Mouse (Mus musculus) heart, embryonic 12.5 days (tissue): ENCODE results near the gene Opcml. TPM values are rescaled to one million over a fixed set of nuclear protein-coding genes. Genes with fewer than 3 reads are reported as not detected.

Experiments used
- ATAC-seq: fragments of 200-750 bp; cut with Nextera tagmentation; 2 replicates; pipeline ENCODE4 v1.8.0; 2017; ENCODE audit warnings: moderate TSS enrichment, moderate library complexity; ENCODE audit not compliant: insufficient number of reproducible peaks, low FRiP score
- H3K27ac ChIP-seq: fragments of 300-500 bp; sonication (generic); 2 replicates; pipeline ENCODE4 v1.5.1; 2016; ENCODE audit warnings: mild to moderate bottlenecking, moderate library complexity; ENCODE audit not compliant: poor library complexity, severe bottlenecking
- H3K27me3 ChIP-seq: fragments of 300-500 bp; sonication (generic); replicated peaks from 2 replicates; pipeline ENCODE4 v1.6.1; 2016; ENCODE audit warnings: mild to moderate bottlenecking, moderate library complexity
- H3K36me3 ChIP-seq: fragments of 300-500 bp; sonication (generic); 2 replicates; pipeline ENCODE4 v1.6.1; 2016; ENCODE audit warnings: mild to moderate bottlenecking, moderate library complexity
- H3K4me1 ChIP-seq: fragments of 300-500 bp; sonication (generic); replicated peaks from 2 replicates; pipeline ENCODE4 v1.6.1; 2016; ENCODE audit warnings: mild to moderate bottlenecking
- H3K4me2 ChIP-seq: fragments of 300-500 bp; sonication (generic); 2 replicates; pipeline ENCODE4 v1.6.1; 2016; ENCODE audit warnings: mild to moderate bottlenecking, moderate library complexity
- H3K4me3 ChIP-seq: fragments of 300-500 bp; sonication (generic); 2 replicates; pipeline ENCODE4 v1.5.1; 2016; ENCODE audit warnings: mild to moderate bottlenecking
- H3K9ac ChIP-seq: fragments of 300-500 bp; sonication (generic); 2 replicates; pipeline ENCODE4 v1.6.1; 2016; ENCODE audit warnings: mild to moderate bottlenecking, moderate library complexity
- H3K9me3 ChIP-seq: fragments of 300-500 bp; sonication (generic); replicated peaks from 2 replicates; pipeline ENCODE4 v1.6.1; 2016; ENCODE audit warnings: mild to moderate bottlenecking, moderate library complexity
- WGBS: fragments of 180-500 bp; shearing (Covaris S2); methylation state at CpG from one replicate; pipeline ENCODE4 v1.1.7; 2016; 5-methylcytosine and 5-hydroxymethylcytosine counted together
- polyA plus RNA-seq: library from polyadenylated mRNA; unstranded; fragments of >200 nt; fragmentation: Nextera tagmentation; extraction: Ambion mirVana; gene quantifications from 2 replicates; pipeline ENCODE4 v1.2.1, GENCODE M21; 2016

Gene Opcml
- polyA plus RNA-seq, 1 experiment from 2014 or later: 1.4 TPM

DNA sequence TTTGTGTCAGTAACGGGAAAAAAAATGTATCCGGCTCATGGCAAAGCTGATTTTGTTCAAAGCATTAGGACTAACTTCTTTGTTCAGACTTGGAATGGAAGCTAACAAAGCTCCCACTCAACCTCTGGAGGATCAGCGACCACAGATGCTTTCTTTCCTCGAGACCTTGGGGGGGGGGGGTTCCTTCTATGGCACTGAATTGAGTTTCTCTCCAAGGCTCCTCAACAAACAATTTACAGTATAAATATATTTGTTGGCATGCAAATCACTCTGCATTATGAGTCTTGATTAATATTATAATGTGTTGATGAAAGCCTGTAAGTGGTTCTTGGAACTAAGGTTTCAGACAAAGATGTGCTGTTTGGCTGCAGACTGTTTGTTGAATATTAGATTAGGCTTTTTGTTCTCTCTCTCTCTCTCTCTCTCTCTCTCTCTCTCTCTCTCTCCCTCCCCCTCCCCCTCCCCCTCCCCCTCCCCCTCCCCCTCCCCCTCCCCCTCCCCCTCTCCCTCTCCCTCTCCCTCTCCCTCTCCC is 797.3 kb downstream of the Opcml start:
- 90% methylated on average over 4 of the region's 4 CpGs for WGBS
- H3K27ac ChIP-seq: no peak overlapping the region
- no peaks in the 10 kb centered on the region for H3K36me3 ChIP-seq
- H3K9me3 ChIP-seq: no peaks in the 10 kb centered on the region
- H3K4me3 ChIP-seq: no peak overlapping the region
- H3K4me2 ChIP-seq: no peak overlapping the region
- no peak for ATAC-seq
- no peaks in the 10 kb centered on the region for H3K4me1 ChIP-seq
- H3K9ac ChIP-seq: no peak overlapping the region
- no peaks in the 10 kb centered on the region for H3K27me3 ChIP-seq

DNA sequence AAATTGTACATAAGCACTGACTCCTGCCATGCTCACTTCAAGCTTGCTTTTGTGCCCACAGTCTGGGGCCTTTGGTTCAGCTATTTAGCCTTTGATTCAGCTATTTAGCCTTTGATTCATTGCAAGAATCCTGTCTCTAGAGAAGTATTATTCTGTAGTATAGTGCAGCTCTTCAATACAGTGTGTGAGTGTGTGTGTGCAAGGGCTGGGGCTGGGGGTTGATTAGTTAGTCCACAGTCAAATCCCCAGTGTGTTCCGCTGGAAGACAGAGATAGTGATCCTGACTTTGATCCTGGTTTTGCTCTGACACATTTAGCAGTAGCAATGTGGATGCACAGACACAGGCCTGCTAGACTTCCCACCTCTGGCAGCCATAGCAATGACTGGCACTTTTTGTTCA is 797.9 kb downstream of the Opcml start:
- Histone ChIP-seq H3K4me1 (no peaks in the 10 kb centered on the region), H3K4me2 (no peak overlapping the region), H3K9ac (no peak overlapping the region), H3K27me3 (no peaks in the 10 kb centered on the region), H3K9me3 (no peaks in the 10 kb centered on the region), H3K27ac (no peak overlapping the region), H3K4me3 (no peak overlapping the region), H3K36me3 (no peaks in the 10 kb centered on the region)
- no peak for ATAC-seq
- 43% methylated on average over 1 of the region's 1 CpGs for WGBS

DNA sequence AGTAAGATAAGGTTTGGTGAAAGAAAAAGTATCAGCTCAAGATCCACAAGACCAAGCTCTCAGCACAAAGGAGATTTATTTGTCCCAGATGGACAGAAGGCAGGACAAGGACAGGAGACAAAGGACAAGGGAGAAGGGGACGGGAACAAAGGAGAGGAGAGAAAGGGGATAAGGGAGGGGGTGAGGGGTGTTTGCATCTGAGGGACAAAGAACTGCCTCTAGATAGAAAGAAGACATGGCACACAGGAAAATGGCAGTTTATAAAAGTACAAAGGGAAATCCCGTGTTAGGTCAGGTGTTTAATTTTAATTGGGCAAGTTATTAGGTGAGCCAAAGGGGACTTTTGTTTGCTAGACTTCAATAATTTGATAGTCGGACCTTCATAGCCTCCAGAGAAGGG is 801.6 kb downstream of the Opcml start:
- no peak overlapping the region for H3K4me3 ChIP-seq
- no peak overlapping the region for H3K4me2 ChIP-seq
- no peaks in the 10 kb centered on the region for H3K4me1 ChIP-seq
- H3K27me3 ChIP-seq: no peaks in the 10 kb centered on the region
- H3K9ac ChIP-seq: no peak overlapping the region
- ATAC-seq: no peak
- 59% methylated on average over 3 of the region's 3 CpGs for WGBS
- no peak overlapping the region for H3K27ac ChIP-seq
- H3K36me3 ChIP-seq: no peaks in the 10 kb centered on the region
- H3K9me3 ChIP-seq: no peaks in the 10 kb centered on the region

DNA sequence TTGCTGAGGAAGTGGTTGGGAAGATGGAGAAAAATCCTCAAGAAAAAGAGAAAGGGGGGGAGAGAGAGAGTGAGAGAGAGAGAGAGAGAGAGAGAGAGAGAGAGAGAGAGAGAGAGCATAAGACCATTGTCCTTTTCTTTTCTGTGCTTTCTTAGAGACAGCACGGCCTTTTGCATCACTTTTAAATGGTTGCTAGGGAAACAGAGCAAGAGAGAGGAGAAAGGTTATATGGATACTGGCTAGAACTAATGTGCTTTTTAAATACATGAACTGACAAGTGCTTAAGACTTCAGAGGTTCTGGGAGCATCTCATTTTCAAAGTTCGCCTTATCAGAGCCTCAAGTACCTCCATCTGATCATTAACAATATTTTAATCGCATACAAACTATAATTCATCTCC is 804.5 kb downstream of the Opcml start:
- no peak overlapping the region for H3K27ac ChIP-seq
- H3K27me3 ChIP-seq: no peaks in the 10 kb centered on the region
- 76% methylated on average over 3 of the region's 3 CpGs for WGBS
- no peaks in the 10 kb centered on the region for H3K4me1 ChIP-seq
- H3K4me3 ChIP-seq: no peak overlapping the region
- ATAC-seq: no peak
- no peaks in the 10 kb centered on the region for H3K9me3 ChIP-seq
- no peak overlapping the region for H3K4me2 ChIP-seq
- H3K36me3 ChIP-seq: no peaks in the 10 kb centered on the region
- H3K9ac ChIP-seq: no peak overlapping the region

DNA sequence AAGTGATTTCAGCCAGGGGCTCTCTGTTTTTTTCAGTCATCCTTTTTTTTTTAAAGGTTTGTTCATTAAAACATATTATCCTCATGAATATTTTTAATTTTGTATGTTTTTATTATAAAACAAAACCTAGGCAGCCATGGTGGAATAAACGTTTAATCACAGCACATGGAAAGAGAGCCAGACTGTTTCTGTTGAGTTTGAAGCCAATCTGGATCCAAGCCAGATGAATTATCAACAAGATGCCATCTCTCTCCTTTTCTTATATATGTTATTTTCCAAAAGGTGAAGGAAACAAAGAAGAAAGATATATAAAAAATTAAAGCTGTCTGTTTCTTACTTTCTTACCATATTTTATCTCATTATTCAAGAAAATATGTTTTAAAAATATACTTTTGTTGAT is 815.0 kb downstream of the Opcml start:
- no peaks in the 10 kb centered on the region for H3K9me3 ChIP-seq
- no peak for ATAC-seq
- H3K27me3 ChIP-seq: no peaks in the 10 kb centered on the region
- H3K9ac ChIP-seq: no peak overlapping the region
- no peak overlapping the region for H3K4me3 ChIP-seq
- no peak overlapping the region for H3K4me2 ChIP-seq
- no peak overlapping the region for H3K27ac ChIP-seq
- no peaks in the 10 kb centered on the region for H3K36me3 ChIP-seq
- 49% methylated on average over 1 of the region's 1 CpGs for WGBS
- no peaks in the 10 kb centered on the region for H3K4me1 ChIP-seq

DNA sequence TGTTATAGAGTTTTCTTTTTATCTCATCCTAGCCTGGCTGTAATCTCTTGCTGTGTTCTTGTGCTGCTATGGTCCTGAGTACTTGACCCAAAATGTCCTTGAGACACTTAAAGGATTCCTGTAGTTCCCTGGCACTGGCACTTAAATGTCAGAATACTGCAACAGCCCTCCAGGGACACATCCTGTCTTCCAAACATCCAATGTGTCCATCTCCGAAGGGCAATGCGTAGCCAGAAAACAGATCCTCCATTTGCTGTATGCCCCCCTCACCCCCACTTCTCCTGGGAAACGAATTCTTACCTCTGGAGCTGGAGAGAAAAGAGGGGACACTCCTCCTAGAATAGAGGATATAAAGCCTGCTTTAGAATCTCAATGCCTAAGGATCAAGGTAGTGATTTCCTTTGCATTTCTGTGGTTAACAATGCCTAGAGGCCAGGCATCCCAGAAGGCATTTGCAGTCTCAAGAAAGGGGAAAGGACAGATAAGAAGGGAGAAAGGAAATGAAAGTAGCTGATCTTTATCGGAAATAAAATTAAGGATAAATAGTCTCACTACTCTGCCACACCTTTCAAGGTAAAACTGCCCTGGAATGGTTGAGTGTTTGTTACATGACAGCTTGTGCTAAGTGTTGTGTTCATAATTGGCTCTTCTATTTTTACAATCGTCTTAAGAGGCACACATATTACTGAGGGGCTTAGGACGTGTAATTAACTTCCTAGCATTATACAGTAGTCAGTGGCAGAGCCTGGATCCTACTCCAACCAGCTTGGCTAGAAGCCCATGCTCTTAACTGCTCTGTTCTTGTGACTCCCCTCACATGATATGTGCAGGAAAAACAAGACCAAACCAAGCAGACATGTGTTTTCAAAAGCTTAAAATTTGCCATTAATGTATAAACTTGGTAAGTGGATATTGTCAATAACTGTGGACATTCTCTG is 823.4 kb downstream of the Opcml start:
- H3K9ac ChIP-seq: no peak overlapping the region
- no peaks in the 10 kb centered on the region for H3K36me3 ChIP-seq
- no peak overlapping the region for H3K4me3 ChIP-seq
- no peak for ATAC-seq
- WGBS: 44% methylated on average over 6 of the region's 6 CpGs
- no peaks in the 10 kb centered on the region for H3K9me3 ChIP-seq
- no peak overlapping the region for H3K4me2 ChIP-seq
- H3K27ac ChIP-seq: no peak overlapping the region
- H3K27me3 ChIP-seq: no peaks in the 10 kb centered on the region
- H3K4me1 ChIP-seq: peaks cover 10% of the 10 kb centered on the region

DNA sequence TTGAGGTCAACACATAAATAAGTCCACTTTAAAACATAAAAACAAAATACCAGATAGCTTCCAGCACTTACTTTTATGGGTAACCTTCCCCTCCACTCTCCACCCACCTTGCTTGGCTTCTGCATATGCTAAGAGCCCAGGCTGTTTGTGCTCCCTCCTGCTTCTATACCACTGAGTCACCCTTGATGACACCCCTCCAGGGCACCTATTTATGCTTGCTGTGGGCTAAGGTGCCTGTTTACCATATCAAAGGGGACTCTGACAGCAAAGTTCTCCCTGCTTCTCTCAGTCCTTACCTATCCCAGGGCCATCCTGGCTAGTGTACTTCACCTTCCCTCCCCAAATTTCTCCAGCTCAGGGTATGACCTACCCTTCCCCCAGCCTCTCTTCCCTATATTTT is 824.9 kb downstream of the Opcml start:
- no peaks in the 10 kb centered on the region for H3K9me3 ChIP-seq

DNA sequence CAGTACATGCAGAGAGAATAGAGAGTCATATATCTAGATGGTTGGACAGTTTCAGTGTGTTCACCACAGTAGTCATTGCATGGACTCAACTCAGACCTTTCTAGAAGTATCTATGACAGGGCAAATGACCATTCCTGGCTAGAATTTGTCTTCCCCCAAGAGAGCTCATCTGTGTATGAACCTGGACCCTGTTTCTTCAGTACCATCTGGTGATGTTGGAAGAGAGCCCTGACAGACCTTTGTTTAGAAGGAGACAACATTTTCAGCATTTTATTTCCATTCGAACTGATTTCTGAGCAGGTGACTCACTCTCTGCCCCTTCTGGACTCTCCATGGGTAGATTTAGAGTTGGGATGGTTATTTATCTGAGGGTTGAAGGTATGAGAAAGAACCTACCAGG is 827.1 kb downstream of the Opcml start:
- no peak for ATAC-seq
- 74% methylated on average over 1 of the region's 1 CpGs for WGBS
- Histone ChIP-seq H3K9me3 (no peaks in the 10 kb centered on the region), H3K4me2 (no peak overlapping the region), H3K4me3 (no peak overlapping the region), H3K36me3 (no peaks in the 10 kb centered on the region), H3K4me1 (peaks cover 10% of the 10 kb centered on the region), H3K27ac (no peak overlapping the region), H3K9ac (no peak overlapping the region), H3K27me3 (no peaks in the 10 kb centered on the region)

More for the DNA sequence above, 824.9 kb downstream of the Opcml start:
- H3K4me1 ChIP-seq: peaks cover 10% of the 10 kb centered on the region
- H3K4me3 ChIP-seq: no peak overlapping the region
- no peaks in the 10 kb centered on the region for H3K36me3 ChIP-seq
- H3K4me2 ChIP-seq: no peak overlapping the region
- H3K9ac ChIP-seq: no peak overlapping the region
- ATAC-seq: no peak
- no peaks in the 10 kb centered on the region for H3K27me3 ChIP-seq
- no peak overlapping the region for H3K27ac ChIP-seq

DNA sequence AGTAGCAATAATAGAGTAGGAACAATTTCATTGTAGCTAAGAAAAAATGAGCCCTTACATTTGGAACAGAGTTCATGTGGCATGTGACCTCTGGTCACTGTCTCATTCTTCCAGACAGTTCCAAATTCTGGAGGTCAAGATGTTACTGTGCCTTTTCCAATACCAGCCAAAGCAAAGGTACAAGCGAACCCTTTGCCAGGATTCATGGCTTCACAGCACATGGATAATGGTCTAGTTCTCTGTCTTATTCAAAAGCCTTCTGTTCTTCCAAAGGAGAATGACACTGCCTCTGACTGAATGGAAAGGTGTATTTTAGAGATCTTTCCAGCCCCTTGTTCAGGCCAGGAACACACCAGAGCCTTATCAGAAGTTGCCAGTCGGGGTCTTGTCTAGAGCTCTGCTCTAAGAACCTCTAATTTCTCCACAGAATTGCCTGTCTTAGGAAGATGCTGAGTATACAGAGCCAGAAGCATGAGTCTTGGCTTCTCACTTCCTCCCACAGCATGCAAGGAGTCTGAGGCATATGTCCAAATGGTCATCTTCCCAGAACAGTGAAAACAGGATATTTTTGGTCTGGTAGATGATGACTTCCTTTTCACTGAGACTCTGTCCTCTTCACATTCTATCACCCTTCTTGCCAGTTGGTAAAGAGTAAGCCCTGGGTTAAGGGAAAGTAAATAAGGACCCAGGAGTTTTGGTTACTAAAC is 827.8 kb downstream of the Opcml start:
- H3K9me3 ChIP-seq: no peaks in the 10 kb centered on the region
- peaks cover 8% of the 10 kb centered on the region for H3K4me1 ChIP-seq
- H3K4me2 ChIP-seq: no peak overlapping the region
- ATAC-seq: no peak
- no peaks in the 10 kb centered on the region for H3K36me3 ChIP-seq
- no peaks in the 10 kb centered on the region for H3K27me3 ChIP-seq
- WGBS: 60% methylated on average over 2 of the region's 2 CpGs
- H3K4me3 ChIP-seq: no peak overlapping the region
- H3K27ac ChIP-seq: no peak overlapping the region
- H3K9ac ChIP-seq: no peak overlapping the region

DNA sequence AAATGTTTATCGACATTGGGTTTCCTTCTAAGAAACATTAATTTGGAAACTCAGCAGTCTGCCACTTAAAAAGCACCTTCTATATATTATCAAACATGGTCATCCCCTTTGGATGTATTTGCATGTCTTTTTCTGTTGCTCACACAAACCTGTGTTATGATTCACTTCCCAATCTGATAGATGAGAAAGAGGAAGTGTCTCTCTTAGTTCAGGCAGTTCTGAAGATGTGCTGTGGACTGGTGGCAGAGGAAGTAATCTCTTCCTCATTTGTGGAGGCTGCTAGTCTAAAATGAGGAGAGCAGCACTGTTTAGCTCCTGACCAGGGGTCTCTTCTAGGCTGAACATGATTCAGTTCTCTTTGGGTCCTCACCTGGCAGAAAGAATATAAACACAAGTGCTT is 831.4 kb downstream of the Opcml start:
- no peak overlapping the region for H3K27ac ChIP-seq
- H3K4me2 ChIP-seq: no peak overlapping the region
- no peaks in the 10 kb centered on the region for H3K27me3 ChIP-seq
- no peaks in the 10 kb centered on the region for H3K36me3 ChIP-seq
- ATAC-seq: no peak
- no peak overlapping the region for H3K9ac ChIP-seq
- H3K9me3 ChIP-seq: no peaks in the 10 kb centered on the region
- WGBS: 83% methylated on average over 1 of the region's 1 CpGs
- H3K4me3 ChIP-seq: no peak overlapping the region
- no peaks in the 10 kb centered on the region for H3K4me1 ChIP-seq

DNA sequence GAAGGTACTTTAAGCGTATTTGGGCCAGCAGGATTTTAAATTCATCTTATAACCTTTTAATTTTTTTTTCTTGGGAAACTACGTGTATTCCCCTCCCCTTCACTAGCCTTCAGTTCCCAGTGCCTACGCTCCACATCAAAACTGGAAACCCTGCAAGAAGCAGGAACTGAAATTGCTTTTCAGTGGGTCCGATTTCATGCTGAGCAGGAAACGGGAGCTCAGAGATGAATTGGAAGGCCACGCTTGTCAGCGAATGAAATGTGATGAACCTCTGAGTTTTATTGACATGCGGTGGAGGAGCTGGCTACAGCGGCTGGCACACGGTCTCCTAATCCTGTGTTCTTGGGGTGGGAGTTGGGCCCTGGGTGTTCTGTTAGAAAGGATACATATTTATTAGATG is 834.3 kb downstream of the Opcml start:
- Histone ChIP-seq H3K9me3 (no peaks in the 10 kb centered on the region), H3K27ac (no peak overlapping the region), H3K4me1 (no peaks in the 10 kb centered on the region), H3K36me3 (no peaks in the 10 kb centered on the region), H3K9ac (no peak overlapping the region), H3K27me3 (no peaks in the 10 kb centered on the region), H3K4me3 (no peak overlapping the region), H3K4me2 (no peak overlapping the region)
- 62% methylated on average over 10 of the region's 10 CpGs for WGBS
- ATAC-seq: no peak
